Mouse (Mus musculus): ENCODE results near the gene Csgalnact2.

DNA sequence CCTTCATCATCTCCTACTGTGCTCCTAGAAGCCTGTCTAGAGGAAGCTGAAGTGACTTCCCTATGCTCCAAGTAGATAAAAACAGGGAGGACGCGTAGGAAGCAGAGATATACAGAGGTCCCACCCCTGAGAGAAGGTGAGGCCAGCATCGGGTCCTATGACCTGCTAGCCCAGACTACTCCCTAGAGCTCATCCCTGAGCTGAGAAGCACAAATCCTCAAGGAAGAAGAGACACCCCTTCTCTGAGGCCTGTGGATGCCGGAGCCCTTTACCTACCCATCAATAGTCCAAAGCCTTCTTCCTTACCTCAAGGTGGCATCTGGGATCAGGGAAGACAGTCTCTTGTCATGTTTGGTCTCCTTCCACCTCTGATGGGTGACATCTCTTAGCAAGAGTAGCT, 58.2 kb downstream of the Csgalnact2 start:
- TF ChIP-seq CTCF (IDR thresholded peaks at IDR 0.05; ENCODE audit: low read depth) (no peak), EP300 (IDR thresholded peaks at IDR 0.05; ENCODE audit: low read depth) (no peak)
